Mouse (Mus musculus) kidney, adult 9 months (tissue): Measurements from ENCODE around the gene Tbc1d13.

Experiments
- DNase-seq: peaks from one replicate; pipeline ENCODE4 v3.0.0; 2022

Gene Tbc1d13

GRCm38 (mm10) chr2:30133613-30134377 lies at the start of gene Tbc1d13:
Gene Tbc1d13 (plus strand): TSS chr2:30133746.
- DNase-seq: peak; percentile 99

- DNase-seq: no peak
Measured at GRCm38 (mm10) chr2:30084113-30084512, 49.4 kb upstream of the Tbc1d13 start.

- DNase-seq: no peak
Measured at GRCm38 (mm10) chr2:30084632-30085031, 48.9 kb upstream of the Tbc1d13 start.

GRCm38 (mm10) chr2:30087310-30087709 lies 46.2 kb upstream of the Tbc1d13 start:
- no peak for DNase-seq

- no peak for DNase-seq
Measured at GRCm38 (mm10) chr2:30091521-30091920, 42.0 kb upstream of the Tbc1d13 start.

GRCm38 (mm10) chr2:30092280-30092918 lies 41.1 kb upstream of the Tbc1d13 start:
- no peak for DNase-seq

GRCm38 (mm10) chr2:30093471-30094207 lies 39.9 kb upstream of the Tbc1d13 start, which contains the start of gene Zdhhc12:
Gene Zdhhc12 (minus strand): TSS chr2:30093648.
- DNase-seq: peak; percentile 98

GRCm38 (mm10) chr2:30094208-30094588 lies 39.3 kb upstream of the Tbc1d13 start:
- DNase-seq: no peak

- DNase-seq: peak; percentile 71
Measured at GRCm38 (mm10) chr2:30095882-30096527, 37.5 kb upstream of the Tbc1d13 start.

GRCm38 (mm10) chr2:30100214-30100613 lies 33.3 kb upstream of the Tbc1d13 start:
- no peak for DNase-seq

GRCm38 (mm10) chr2:30106364-30106763 lies 27.2 kb upstream of the Tbc1d13 start:
- peak; percentile 65 for DNase-seq

- no peak for DNase-seq
Measured at GRCm38 (mm10) chr2:30107646-30108045, 25.9 kb upstream of the Tbc1d13 start.

GRCm38 (mm10) chr2:30108260-30108659 lies 25.3 kb upstream of the Tbc1d13 start:
- DNase-seq: no peak

GRCm38 (mm10) chr2:30111500-30111899 lies 22.0 kb upstream of the Tbc1d13 start:
- no peak for DNase-seq

- DNase-seq: no peak
Measured at GRCm38 (mm10) chr2:30112564-30112963, 21.0 kb upstream of the Tbc1d13 start.

GRCm38 (mm10) chr2:30119641-30120051 lies 13.9 kb upstream of the Tbc1d13 start:
- no peak for DNase-seq

- peak; percentile 70 for DNase-seq
Measured at GRCm38 (mm10) chr2:30120269-30120668, 13.3 kb upstream of the Tbc1d13 start.

GRCm38 (mm10) chr2:30122766-30123165 lies 10.8 kb upstream of the Tbc1d13 start:
- no peak for DNase-seq

- DNase-seq: no peak
Measured at GRCm38 (mm10) chr2:30123729-30124471, 9.6 kb upstream of the Tbc1d13 start.

GRCm38 (mm10) chr2:30124472-30125274 lies 8.9 kb upstream of the Tbc1d13 start, which contains the start of gene Zer1:
Gene Zer1 (minus strand): TSS chr2:30124585.
- DNase-seq: peak; percentile 97

- peak; percentile 78 for DNase-seq
Measured at GRCm38 (mm10) chr2:30128789-30129188, 4.8 kb upstream of the Tbc1d13 start.
